Mouse (Mus musculus): ENCODE results near the gene Castor1. TPM values are rescaled to one million over a fixed set of nuclear protein-coding genes. Genes with fewer than 3 reads are reported as not detected.

Castor1 gene
- total and polyA plus RNA-seq, 3 experiments = 4.7 to 23.7 (median 13.0) TPM

DNA sequence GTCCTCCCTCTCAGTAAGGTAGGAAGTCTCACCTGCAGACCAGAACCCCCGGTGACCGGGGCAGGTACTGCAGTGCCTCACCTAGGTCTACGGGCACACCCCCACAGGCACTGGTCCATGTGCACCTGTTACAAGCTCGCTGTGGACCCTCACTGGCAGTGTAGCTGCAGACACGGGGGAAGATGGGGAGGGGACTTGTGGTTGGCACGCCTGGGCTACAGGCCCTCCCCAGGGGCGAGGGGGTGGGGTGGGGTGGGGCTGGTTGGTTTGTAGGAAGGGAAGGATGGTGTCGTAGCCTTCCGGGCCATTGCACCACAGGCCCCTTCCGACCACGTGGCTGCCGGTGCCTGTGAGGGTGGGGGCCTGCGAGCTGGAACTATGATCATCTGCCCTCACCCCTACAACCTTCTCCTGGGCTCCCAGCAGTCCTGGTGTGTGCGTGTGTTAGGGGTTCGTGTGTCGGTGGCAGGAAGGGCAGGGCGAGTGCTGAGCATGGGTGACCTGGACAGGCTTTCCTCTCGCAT lies 19.4 kb downstream of the Castor1 start (continued):
- TF ChIP-seq UBTF (IDR thresholded peaks at IDR 0.05; ENCODE audit: low read depth, low read length) (no peak), TBP (conservative IDR thresholded peaks at IDR 0.05; ENCODE audit: low read depth, low read length) (peak; percentile 64; the same call in 1 of the 2 replicates)

DNA sequence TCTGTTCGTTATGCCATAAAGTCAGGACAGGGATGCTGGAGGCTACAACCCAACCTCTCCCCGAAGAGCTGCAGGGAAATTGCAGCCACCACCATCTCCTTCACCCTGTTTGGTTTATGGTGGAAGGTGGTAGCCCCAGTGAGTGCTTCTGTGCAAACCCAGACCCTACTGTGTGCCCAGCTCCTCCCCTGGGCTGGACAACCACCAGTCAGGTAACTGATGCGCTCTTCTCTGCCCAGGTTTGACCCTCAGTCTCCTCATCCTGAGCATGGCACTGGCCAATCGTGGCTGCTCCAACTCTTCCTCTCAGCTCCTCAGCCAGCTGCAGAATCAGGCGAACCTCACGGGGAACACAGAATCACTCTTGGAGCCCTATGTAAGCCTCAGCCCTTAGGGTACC lies 20.1 kb downstream of the Castor1 start:
- H3K4me3 ChIP-seq (replicated peaks in 1 of 3; ENCODE audit: low read depth in 2 of 3, low read length in 2 of 3, poor library complexity in 1 of 3) = peak overlapping the region; percentile 76 to 86 (median 84)
- peak overlapping the region; percentile 30 for H3K4me2 ChIP-seq (ENCODE audit: insufficient read depth, low read depth, poor library complexity, severe bottlenecking)

GRCm38 (mm10) chr11:4239691-4240090 lies 21.7 kb downstream of the Castor1 start:
- no peak overlapping the region for H3K9ac ChIP-seq (ENCODE audit: insufficient read depth, low read depth)
- no peaks in the 10 kb centered on the region for H3K27me3 ChIP-seq (replicated peaks)
- H3K4me1 ChIP-seq (ENCODE audit: control insufficient read depth in 1 of 2, insufficient read depth in 2 of 2) = peaks cover 11 to 38% of the 10 kb centered on the region in 2 experiments
- DNase-seq (ENCODE audit: extremely low read depth) = no peak
- no peaks in the 10 kb centered on the region for H3K9me3 ChIP-seq (replicated peaks; ENCODE audit: low read length)
- H3K36me3 ChIP-seq (replicated peaks in 1 of 2; ENCODE audit: control insufficient read depth in 1 of 2, insufficient read depth in 1 of 2, low read length in 1 of 2) = peaks cover 19 to 37% of the 10 kb centered on the region in 2 experiments
- TF ChIP-seq CHD2 (IDR thresholded peaks at IDR 0.05; ENCODE audit: low read length) (no peak), MYC (IDR thresholded peaks at IDR 0.05; ENCODE audit: low read depth, low read length) (no peak), MAFK (IDR thresholded peaks at IDR 0.05; ENCODE audit: insufficient replicate concordance, low read length) (no peak), HCFC1 (IDR thresholded peaks at IDR 0.05; ENCODE audit: low read depth, low read length) (no peak), SIN3A (IDR thresholded peaks at IDR 0.05; ENCODE audit: low read length) (no peak), UBTF (IDR thresholded peaks at IDR 0.05; ENCODE audit: low read depth, low read length) (no peak), POLR2AphosphoS2 (IDR thresholded peaks at IDR 0.05; ENCODE audit: low read depth, low read length) (no peak), TCF12 (IDR thresholded peaks at IDR 0.05; ENCODE audit: low read depth, low read length) (no peak), USF2 (conservative IDR thresholded peaks at IDR 0.05; ENCODE audit: low read depth, low read length) (no peak), TBP (conservative IDR thresholded peaks at IDR 0.05; ENCODE audit: low read depth, low read length) (no peak), MXI1 (IDR thresholded peaks at IDR 0.05; ENCODE audit: low read depth, low read length) (no peak)
- no peak overlapping the region for H3K4me2 ChIP-seq (ENCODE audit: insufficient read depth, low read depth, poor library complexity, severe bottlenecking)
- H3K4me3 ChIP-seq (replicated peaks in 1 of 3; ENCODE audit: low read depth in 2 of 3, low read length in 2 of 3, poor library complexity in 1 of 3) = no peak overlapping the region
- no peak overlapping the region for H3K27ac ChIP-seq (ENCODE audit: insufficient read depth, low read depth)
- H3K79me2 ChIP-seq (replicated peaks; ENCODE audit: control insufficient read depth, extremely low read depth, insufficient read depth, poor library complexity, severe bottlenecking) = peaks cover 26% of the 10 kb centered on the region
- dilution Hi-C loops (cut with MboI; ENCODE audit: extremely low pct_ligation_motif_present, extremely low pct_unique_long_range_greater_than_20kb, low sequenced_read_pairs) = no loop called here
- in situ Hi-C loops (cut with MboI; ENCODE audit: low pct_ligation_motif_present, low pct_unique_long_range_greater_than_20kb, low sequenced_read_pairs) = no loop called here

More for the DNA sequence above, 20.1 kb downstream of the Castor1 start:
- Histone ChIP-seq H3K9ac (ENCODE audit: insufficient read depth, low read depth) (peak overlapping the region; percentile 41), H3K27me3 (replicated peaks) (no peaks in the 10 kb centered on the region), H3K27ac (ENCODE audit: insufficient read depth, low read depth) (peak overlapping the region; percentile 3; the same call in 1 of the 2 replicates), H3K36me3 (replicated peaks in 1 of 2; ENCODE audit: control insufficient read depth in 1 of 2, insufficient read depth in 1 of 2, low read length in 1 of 2) (peaks cover 19 to 49% of the 10 kb centered on the region in 2 experiments), H3K79me2 (replicated peaks; ENCODE audit: control insufficient read depth, extremely low read depth, insufficient read depth, poor library complexity, severe bottlenecking) (peaks cover 26% of the 10 kb centered on the region), H3K4me1 (ENCODE audit: control insufficient read depth in 1 of 2, insufficient read depth in 2 of 2) (peaks cover 11 to 52% of the 10 kb centered on the region in 2 experiments), H3K9me3 (replicated peaks; ENCODE audit: low read length) (no peaks in the 10 kb centered on the region)
- DNase-seq (ENCODE audit: extremely low read depth) = no peak
- TF ChIP-seq ELF1 (IDR thresholded peaks at IDR 0.05; ENCODE audit: low read depth, low read length) (no peak), ZKSCAN1 (IDR thresholded peaks at IDR 0.05; ENCODE audit: borderline replicate concordance, low read depth, low read length) (peak; percentile 86)
- in situ Hi-C loops (cut with MboI; ENCODE audit: low pct_ligation_motif_present, low pct_unique_long_range_greater_than_20kb, low sequenced_read_pairs) = no loop called here
- dilution Hi-C loops (cut with MboI; ENCODE audit: extremely low pct_ligation_motif_present, extremely low pct_unique_long_range_greater_than_20kb, low sequenced_read_pairs) = no loop called here
